Mouse (Mus musculus) embryo, embryonic 9.5 days (tissue): Measurements from ENCODE around the gene Bcas3.

Experiments used
- DNase-seq: peaks from one replicate; pipeline ENCODE4 v3.0.0-alpha.2; 2017; ENCODE audit errors: extremely low spot score

Bcas3 gene

DNA sequence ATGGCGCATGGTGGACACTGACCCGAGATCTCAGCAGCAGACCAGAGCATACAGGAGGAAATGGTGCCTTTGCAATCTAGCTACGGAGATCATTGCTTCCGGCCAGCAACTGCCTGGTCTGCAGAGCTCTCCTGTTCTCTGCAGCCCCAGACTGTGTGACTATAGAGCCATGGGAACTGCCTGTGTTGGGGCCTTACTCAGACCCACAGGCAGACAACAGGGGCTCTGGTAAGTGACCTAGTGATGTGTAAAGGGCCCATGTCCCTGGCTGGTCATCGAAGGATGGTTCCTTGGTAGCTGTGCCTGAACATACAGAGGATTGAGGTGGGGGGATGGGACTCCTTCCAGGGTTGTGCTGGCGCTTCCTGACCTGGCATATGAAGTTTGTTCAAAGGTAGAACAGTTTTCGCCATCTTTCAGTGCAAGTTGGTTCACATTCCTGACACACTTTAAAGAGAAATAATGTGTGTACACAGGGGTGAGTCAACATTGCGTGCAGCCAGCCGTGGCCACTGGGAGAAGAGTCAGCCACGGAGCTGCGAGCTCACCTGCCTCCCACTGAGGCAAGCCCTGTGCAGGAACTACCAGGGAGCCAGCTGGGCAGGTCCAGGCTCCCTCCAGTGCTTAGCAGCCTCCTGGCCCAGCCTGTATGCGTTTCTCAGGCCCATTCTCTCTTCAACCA, 439.7 kb downstream of the Bcas3 start:
- DNase-seq = no peak

GRCm38 (mm10) chr11:85799456-85799855, 446.5 kb downstream of the Bcas3 start:
- no peak for DNase-seq

DNA sequence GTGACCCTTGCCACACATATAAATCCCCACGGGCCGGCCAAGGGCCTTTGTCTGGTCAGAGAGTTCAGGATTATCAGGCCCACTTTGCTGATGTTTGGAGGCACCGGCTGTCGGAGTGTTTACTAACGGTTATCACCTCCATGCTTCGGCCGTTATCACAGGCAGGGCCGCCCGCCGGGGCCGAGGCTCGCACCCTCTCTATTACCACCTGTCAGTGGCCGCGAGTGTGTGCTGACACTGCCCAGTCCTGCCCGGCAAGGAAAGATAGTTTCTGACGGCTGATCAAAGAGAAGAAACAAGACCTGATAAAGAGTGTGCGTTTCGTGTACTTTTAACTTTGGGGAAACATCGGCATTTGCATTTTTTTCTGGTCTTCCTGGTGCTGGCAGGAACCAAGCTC, 446.9 kb downstream of the Bcas3 start:
- no peak for DNase-seq

- no peak for DNase-seq
These were observed 447.4 kb downstream of the Bcas3 start for GRCm38 (mm10) chr11:85800380-85800779.

DNA sequence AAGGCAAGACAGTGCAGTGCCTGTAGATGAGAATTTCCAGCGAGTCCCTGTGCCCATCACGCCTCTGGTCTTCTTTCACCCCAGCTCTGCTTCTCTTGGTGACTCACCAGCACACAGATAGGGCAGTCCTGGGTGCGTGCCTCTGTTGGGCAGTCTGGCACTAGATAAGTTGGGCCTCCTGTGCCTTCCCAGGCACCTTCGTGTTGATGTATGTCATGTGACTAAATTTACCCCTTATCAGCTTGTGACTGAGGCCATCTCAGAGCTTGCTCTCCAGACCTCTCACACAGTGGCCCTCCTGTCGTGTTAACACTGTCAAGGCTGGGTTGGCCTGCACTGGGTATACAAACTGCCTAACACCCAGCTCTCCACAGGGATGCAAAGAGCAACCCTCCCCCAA, 451.1 kb downstream of the Bcas3 start:
- no peak for DNase-seq

DNA sequence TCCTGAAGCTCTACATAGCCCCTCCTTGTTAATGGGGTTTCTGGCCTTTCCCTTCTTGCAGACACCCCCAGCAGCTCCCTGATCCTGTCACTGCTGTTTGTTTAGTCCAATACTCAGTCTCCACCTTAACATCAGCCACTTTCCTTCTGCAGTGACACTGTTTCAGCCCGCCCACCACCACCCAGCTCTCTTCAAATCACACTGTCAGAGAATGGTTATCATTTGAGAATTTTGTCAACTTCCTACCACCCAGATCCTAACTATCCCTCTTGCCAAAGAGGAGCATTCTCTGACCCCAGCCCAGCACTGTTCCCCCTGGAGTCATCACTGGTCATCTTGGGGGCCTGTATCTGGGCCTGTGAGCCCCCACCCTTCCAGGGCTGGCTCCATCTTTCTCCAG, 452.8 kb downstream of the Bcas3 start:
- DNase-seq = no peak

GRCm38 (mm10) chr11:85807353-85807752, 454.4 kb downstream of the Bcas3 start:
- no peak for DNase-seq

- DNase-seq = no peak
These were observed 458.3 kb downstream of the Bcas3 start for GRCm38 (mm10) chr11:85811229-85811628.

DNA sequence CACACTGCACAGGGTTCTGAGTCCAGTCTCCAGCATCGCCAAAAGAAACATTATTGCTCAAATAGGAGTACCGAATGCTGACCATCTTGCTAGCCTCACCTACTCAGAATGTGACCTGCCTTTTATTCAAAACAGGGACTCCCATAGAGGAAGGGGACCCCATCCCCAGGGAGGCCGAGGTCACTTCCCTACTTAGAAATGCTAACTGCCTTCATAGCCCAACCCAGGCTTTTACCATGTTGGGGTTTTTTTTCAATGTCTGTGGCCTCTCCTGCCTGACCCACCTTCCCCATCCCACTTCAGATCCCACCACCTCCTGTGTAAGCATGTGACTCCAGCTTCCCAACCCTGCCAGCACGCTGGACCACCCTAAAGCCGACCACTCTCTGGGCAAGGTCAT, 458.7 kb downstream of the Bcas3 start:
- DNase-seq = no peak

GRCm38 (mm10) chr11:85812201-85812966, 459.4 kb downstream of the Bcas3 start:
- no peak for DNase-seq

DNA sequence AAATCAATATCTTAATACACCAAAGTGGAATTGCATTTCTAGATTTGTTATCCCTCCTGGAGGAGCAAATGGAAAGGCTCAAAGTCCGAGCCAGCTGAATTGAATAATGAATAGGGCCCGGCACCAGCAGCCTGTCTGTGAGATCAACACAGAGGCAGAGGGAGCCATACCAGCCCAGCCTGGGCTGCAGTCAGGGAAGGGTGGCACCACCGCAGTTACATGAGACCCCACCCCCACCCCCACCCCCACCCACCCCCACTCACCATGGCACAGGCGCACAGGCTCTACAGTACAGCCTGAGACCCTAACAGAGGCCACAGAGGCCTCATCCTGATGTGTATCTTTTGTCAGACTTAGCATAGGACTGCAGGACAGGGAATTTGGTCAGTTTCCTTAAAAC, 461.7 kb downstream of the Bcas3 start:
- DNase-seq = no peak

GRCm38 (mm10) chr11:85816471-85816870, 463.5 kb downstream of the Bcas3 start:
- no peak for DNase-seq

DNA sequence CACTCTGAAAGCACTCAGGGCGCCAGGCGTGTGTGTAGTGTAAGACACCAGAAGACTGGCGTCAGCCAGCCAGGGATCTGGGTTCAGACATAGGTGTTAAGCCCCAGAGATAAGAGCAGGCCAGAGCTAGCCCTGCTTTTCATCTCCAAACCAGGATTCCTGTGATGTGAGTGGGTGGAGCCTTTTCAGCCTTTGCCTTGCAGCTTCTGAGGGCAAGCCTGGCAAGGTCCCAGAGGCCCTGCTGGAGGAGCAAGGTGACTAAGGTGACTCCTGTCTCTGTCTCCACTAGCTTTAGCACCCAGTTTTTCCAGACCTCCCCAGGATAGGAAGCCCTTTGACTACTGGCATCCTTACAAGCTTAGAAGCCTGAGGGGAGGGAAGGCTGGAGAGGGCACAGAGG, 465.4 kb downstream of the Bcas3 start:
- no peak for DNase-seq

DNA sequence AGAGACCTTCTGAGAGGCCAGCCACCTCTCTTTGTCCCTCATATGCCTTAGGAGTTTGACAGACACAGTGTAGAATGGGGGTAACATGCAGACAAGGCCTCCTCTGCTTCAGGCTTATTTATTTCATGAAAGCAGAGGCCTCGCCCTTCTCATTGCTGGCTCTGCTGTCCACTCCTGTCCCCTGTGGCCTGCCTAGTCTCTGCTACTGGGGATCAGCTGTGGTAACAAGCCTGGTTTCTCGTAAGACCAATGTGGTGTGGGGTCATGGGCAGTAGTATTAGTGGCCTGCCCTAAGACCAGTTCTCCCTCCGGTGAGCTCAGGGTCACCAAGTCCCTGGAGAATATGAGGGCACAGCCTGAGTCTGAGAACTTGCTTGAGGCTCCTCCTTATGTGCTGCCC, 468.0 kb downstream of the Bcas3 start:
- no peak for DNase-seq

DNA sequence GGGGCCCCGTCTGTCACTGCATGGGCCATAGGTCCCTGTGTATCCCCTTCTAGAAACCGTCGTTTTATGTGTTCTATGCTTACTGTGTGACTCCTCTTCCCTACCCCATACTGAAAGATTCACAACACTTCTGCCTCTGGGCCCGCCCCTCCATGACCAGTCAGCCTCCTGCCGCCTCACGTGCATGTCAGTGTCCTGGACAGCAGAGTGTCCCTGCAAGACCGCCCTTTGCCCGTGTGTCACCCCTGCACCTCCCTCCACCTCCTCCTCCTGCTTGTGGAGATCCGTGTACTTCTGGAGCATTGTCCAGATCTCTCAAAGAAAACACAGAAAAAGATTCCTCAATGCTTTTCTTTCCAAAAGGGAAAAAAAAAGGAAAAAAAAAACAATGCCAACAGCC, 468.7 kb downstream of the Bcas3 start:
- DNase-seq = no peak

DNA sequence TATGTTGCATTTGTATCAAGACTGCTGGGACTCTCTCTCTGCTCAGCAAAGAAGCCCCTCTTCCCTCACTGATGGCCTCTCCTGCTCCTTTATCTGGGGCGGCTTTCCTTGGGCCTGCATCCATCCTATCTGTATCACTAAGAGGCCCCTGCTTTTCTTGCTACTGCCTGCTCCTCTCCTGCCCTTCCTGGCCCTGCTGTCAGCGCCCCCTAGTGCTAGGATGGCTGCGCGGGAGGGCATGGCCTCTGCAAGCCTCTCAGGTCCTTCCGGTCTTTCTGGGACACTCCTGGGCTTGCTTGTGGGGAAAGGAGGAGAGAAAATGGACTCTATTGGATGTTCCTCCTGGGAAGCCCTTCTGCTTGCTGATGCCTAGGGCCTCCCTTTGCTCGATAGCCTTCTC, 470.2 kb downstream of the Bcas3 start:
- peak; percentile 91 for DNase-seq

- DNase-seq = peak; percentile 29
These were observed 470.8 kb downstream of the Bcas3 start for GRCm38 (mm10) chr11:85823794-85824193.

- DNase-seq = no peak
These were observed 472.1 kb downstream of the Bcas3 start for GRCm38 (mm10) chr11:85825031-85825430.

DNA sequence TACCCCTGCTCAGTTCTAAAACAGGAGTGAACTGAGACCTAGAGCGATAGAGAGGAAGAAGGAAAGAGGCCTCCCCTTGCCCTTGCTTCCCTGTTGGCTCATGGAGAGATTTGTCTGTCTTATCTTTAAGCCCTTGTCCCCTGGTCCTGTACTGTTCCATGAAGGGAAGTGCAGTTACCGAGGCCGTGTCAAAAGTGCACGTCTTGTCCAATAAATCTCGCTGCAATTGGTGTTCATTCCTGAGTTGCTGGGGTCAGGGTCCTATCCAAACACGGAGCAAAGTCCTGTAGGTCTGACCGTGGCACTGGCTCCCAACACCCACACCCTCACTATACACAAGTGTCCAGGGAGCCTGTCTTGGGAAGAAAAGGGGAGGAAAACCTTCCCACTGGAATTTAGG, 472.9 kb downstream of the Bcas3 start:
- DNase-seq = no peak

GRCm38 (mm10) chr11:85827342-85827741, 474.4 kb downstream of the Bcas3 start:
- peak; percentile 46 for DNase-seq

DNA sequence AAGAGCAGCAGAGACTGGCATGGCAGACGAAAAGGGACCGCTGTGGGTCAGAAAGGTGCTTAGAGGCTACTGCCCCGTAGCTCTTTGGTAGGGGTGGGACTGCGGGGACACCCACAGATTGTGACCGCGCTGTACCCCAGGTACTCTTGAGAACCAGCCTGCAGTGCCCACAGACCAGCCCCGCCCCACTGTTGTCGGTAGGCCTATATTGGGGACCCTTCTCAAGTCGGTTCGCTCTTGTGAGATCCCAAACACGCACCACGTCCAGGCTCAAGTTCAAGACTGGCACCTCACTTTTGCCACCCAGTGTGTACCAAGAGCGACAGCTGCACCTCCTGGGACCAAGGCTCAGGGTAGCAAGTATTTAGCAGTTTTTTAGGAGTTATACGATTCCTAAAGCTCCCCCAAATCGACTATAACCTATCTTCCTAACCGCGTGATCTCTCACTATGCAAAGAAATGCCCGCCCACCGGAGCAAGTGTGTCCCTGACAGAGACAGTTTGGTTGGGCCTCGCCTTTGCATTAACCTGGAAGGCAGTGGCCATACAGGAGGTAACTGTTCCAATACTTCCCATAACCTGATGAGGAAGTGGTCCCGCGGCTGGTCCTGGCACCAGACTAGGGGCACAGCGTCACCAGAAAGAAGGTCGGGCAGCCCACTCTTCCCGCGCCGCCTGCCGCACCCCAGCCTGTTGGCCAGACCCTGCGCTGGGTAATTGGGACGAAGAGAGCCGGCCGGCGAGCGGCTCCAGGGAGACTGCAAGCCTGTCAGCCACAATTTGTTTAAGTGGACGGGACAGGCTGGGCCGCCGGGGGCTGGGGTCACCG, 475.9 kb downstream of the Bcas3 start:
- DNase-seq = no peak
